In genomic region chr19:44931454-44931759, GRCm38 (mm10) we compare ENCODE assay signal across 8 mouse cellular contexts. TPM values are rescaled to one million over a fixed set of nuclear protein-coding genes. Genes with fewer than 3 reads are reported as not detected.
DNase-seq lines count a peak whose midpoint lies in the region; ATAC-seq lines count a peak whose summit lies in the region.

No protein-coding gene starts in this region.

- peak overlapping the region; percentile 91 for H3K9ac ChIP-seq in heart, embryonic 15.5 days
- peak overlapping the region; percentile 87 for H3K9ac ChIP-seq in liver, embryonic 12.5 days
- peak overlapping the region; percentile 68 for H3K9ac ChIP-seq in stomach, embryonic 14.5 days (replicated peaks; ENCODE audit: low read depth, low read length)

- H3K36me3 ChIP-seq in heart, embryonic 15.5 days, result peaks cover 18% of the 10 kb centered on the region
- H3K36me3 ChIP-seq in liver, embryonic 12.5 days, result peaks cover 33% of the 10 kb centered on the region
- H3K36me3 ChIP-seq in stomach, embryonic 14.5 days (ENCODE audit: control insufficient read depth, insufficient read depth, low read length), result peaks cover 13% of the 10 kb centered on the region

- H3K4me1 ChIP-seq in brown adipose tissue, adult 24 weeks (ENCODE audit: control insufficient read depth, insufficient read depth, insufficient read length, low read length), result 0 out of 2 replicates have a peak, but pooled peaks cover 2% of the 10 kb centered on the region
- H3K4me1 ChIP-seq in heart, embryonic 15.5 days (replicated peaks), result peaks cover 50% of the 10 kb centered on the region
- peaks cover 38% of the 10 kb centered on the region for H3K4me1 ChIP-seq in liver, embryonic 12.5 days
- H3K4me1 ChIP-seq in stomach, embryonic 14.5 days (ENCODE audit: control insufficient read depth, insufficient read depth, low read length), result peaks cover 19% of the 10 kb centered on the region; the same call in 1 of the 2 replicates

- ATAC-seq in CD4-positive, CD25-positive, alpha-beta regulatory T cell, adult 4 months, result peak; percentile 67
- peak; percentile 81 for ATAC-seq in heart, embryonic 15.5 days (replicated peaks; ENCODE audit: insufficient number of reproducible peaks, insufficient read depth, low FRiP score, low read depth)
- ATAC-seq in liver, embryonic 12.5 days, result peak; percentile 87
- ATAC-seq in stomach, embryonic 14.5 days (ENCODE audit: insufficient number of reproducible peaks, insufficient read depth, low FRiP score, low read depth), result peak; percentile 83

- H3K4me2 ChIP-seq in heart, embryonic 15.5 days, result peak overlapping the region; percentile 81
- H3K4me2 ChIP-seq in liver, embryonic 12.5 days, result peak overlapping the region; percentile 88
- peak overlapping the region; percentile 85 for H3K4me2 ChIP-seq in stomach, embryonic 14.5 days (replicated peaks; ENCODE audit: low read depth, low read length)

- H3K4me3 ChIP-seq in brown adipose tissue, adult 24 weeks (ENCODE audit: insufficient read depth, low read depth, low read length), result peak overlapping the region; percentile 81
- peak overlapping the region; percentile 100 for H3K4me3 ChIP-seq in heart, embryonic 15.5 days
- H3K4me3 ChIP-seq in liver, embryonic 12.5 days, result peak overlapping the region; percentile 94
- peak overlapping the region; percentile 83 for H3K4me3 ChIP-seq in stomach, embryonic 14.5 days (ENCODE audit: low read depth, low read length)

- DNase-seq in fibroblast of lung, adult 2 months (ENCODE audit: low read depth), result peak; percentile 50
- DNase-seq in kidney, postnatal 14 days, result peak; percentile 92
- DNase-seq in naive thymus-derived CD4-positive, alpha-beta T cell, adult 2 months (ENCODE audit: low read depth), result peak; percentile 89

- WGBS in heart, embryonic 15.5 days, result 0% methylated on average over 18 of the region's 18 CpGs
- under 1% methylated on average over 18 of the region's 18 CpGs for WGBS in liver, embryonic 12.5 days (ENCODE audit: insufficient replicate concordance)
- WGBS in stomach, embryonic 14.5 days, result under 1% methylated on average over 18 of the region's 18 CpGs

- H3K9me3 ChIP-seq in heart, embryonic 15.5 days (replicated peaks), result no peaks in the 10 kb centered on the region
- H3K9me3 ChIP-seq in liver, embryonic 12.5 days (replicated peaks), result no peaks in the 10 kb centered on the region
- no peaks in the 10 kb centered on the region for H3K9me3 ChIP-seq in stomach, embryonic 14.5 days (ENCODE audit: control insufficient read depth, low read depth, low read length)

- H3K27me3 ChIP-seq in heart, embryonic 15.5 days, result no peaks in the 10 kb centered on the region
- 0 out of 2 replicates have a peak, but pooled peaks cover 3% of the 10 kb centered on the region for H3K27me3 ChIP-seq in liver, embryonic 12.5 days (replicated peaks)
- no peaks in the 10 kb centered on the region for H3K27me3 ChIP-seq in stomach, embryonic 14.5 days (ENCODE audit: control insufficient read depth, insufficient read depth, low read length)

- peak overlapping the region; percentile 45 for H3K27ac ChIP-seq in brown adipose tissue, adult 24 weeks (replicated peaks; ENCODE audit: low read depth, low read length)
- H3K27ac ChIP-seq in heart, embryonic 15.5 days, result peak overlapping the region; percentile 86
- peak overlapping the region; percentile 85 for H3K27ac ChIP-seq in liver, embryonic 12.5 days
- peak overlapping the region; percentile 91 for H3K27ac ChIP-seq in stomach, embryonic 14.5 days (ENCODE audit: low read length)

RNA-seq across cellular contexts. Expression of gene Slf2, which starts 0.5 kb away (rescaled TPM):
- polyA plus RNA-seq in CD4-positive, CD25-positive, alpha-beta regulatory T cell, adult 4 months (2017; shearing (Covaris generic)), result 10 to 100 TPM; 24.7 to 28.4 TPM
- 4.4 and 6.2 TPM in 2 replicates for polyA plus RNA-seq in brown adipose tissue, adult 24 weeks (2012; ENCODE audit: insufficient read depth, insufficient read length, missing spikeins)
- 28.1 and 30.0 TPM in 2 replicates for polyA plus RNA-seq in heart, embryonic 15.5 days (2015; fragmentation: Nextera tagmentation; extraction: Ambion mirVana)
- 25.8 and 27.2 TPM in 2 replicates for polyA plus RNA-seq in liver, embryonic 12.5 days (2016; fragmentation: Nextera tagmentation; extraction: Ambion mirVana)
- polyA plus RNA-seq in stomach, embryonic 14.5 days (2014; fragmentation: Nextera tagmentation; extraction: Ambion mirVana), result 56.5 and 56.7 TPM in 2 replicates

RNA-seq across cellular contexts. Expression of gene Sema4g, which starts 57.5 kb away (rescaled TPM):
- under 1 TPM; 0.14 to 0.31 TPM for polyA plus RNA-seq in CD4-positive, CD25-positive, alpha-beta regulatory T cell, adult 4 months (2017; shearing (Covaris generic))
- 0.25 and 0.55 TPM in 2 replicates for polyA plus RNA-seq in brown adipose tissue, adult 24 weeks (2012; ENCODE audit: insufficient read depth, insufficient read length, missing spikeins)
- polyA plus RNA-seq in heart, embryonic 15.5 days (2015; fragmentation: Nextera tagmentation; extraction: Ambion mirVana), result 0.50 and 1.1 TPM in 2 replicates
- polyA plus RNA-seq in liver, embryonic 12.5 days (2016; fragmentation: Nextera tagmentation; extraction: Ambion mirVana), result 2.4 TPM in 2 replicates
- polyA plus RNA-seq in stomach, embryonic 14.5 days (2014; fragmentation: Nextera tagmentation; extraction: Ambion mirVana), result 6.0 and 6.6 TPM in 2 replicates

Comparison
In these comparisons a context has a peak if more than half of its experiments do, and no peak if none do; other contexts are left out.
1. Peak in every context shown above with its lines: DNase-seq, ATAC-seq, H3K4me3 ChIP-seq and H3K27ac ChIP-seq.